Mouse (Mus musculus): Measurements from ENCODE around the gene Cdh1. TPM values are rescaled to one million over a fixed set of nuclear protein-coding genes. Genes with fewer than 3 reads are reported as not detected.

Cdh1 gene
- polyA plus RNA-seq, 1 experiment from 2014 or later: 74.0 TPM

DNA sequence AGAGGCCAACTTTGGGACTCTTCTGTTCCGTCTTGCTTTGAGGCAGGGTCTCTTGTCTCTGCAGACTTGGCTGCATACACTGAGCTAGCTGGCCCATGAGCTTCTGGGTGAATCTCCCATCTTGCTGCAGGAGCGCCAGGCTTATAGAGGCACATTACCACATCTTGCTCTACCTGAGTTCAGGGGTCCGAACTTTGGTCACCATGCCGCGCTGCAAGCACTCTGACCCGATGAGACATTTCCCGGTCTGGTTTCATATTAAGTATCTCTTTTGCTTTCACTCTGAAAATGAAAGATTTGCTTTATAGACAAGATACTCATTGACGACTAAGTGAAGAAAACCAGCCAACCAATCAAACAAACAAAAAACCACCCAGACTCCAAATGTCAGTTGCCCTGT lies 45.3 kb downstream of the Cdh1 start:
- H3K4me2 ChIP-seq (ENCODE audit: low read length): no peak overlapping the region
- no peak overlapping the region for H3K4me3 ChIP-seq (replicated peaks; ENCODE audit: low read depth, low read length)
- no peaks in the 10 kb centered on the region for H3K4me1 ChIP-seq (replicated peaks; ENCODE audit: insufficient read depth, low read length)
- H3K36me3 ChIP-seq (ENCODE audit: insufficient read depth, low read length): no peaks in the 10 kb centered on the region
- H3K9ac ChIP-seq (ENCODE audit: low read depth, low read length): no peak overlapping the region
- 88% methylated on average over 8 of the region's 8 CpGs for WGBS
- ATAC-seq (replicated peaks; ENCODE audit: low FRiP score, low read depth): no peak
- H3K9me3 ChIP-seq (replicated peaks; ENCODE audit: low read length): no peaks in the 10 kb centered on the region
- DNase-seq (ENCODE audit: low spot score): no peak
- H3K27ac ChIP-seq: no peak overlapping the region
- H3K27me3 ChIP-seq (ENCODE audit: insufficient read depth, low read length): no peaks in the 10 kb centered on the region
- TF ChIP-seq CTCF (IDR thresholded peaks at IDR 0.05; ENCODE audit: low read depth): no peak

DNA sequence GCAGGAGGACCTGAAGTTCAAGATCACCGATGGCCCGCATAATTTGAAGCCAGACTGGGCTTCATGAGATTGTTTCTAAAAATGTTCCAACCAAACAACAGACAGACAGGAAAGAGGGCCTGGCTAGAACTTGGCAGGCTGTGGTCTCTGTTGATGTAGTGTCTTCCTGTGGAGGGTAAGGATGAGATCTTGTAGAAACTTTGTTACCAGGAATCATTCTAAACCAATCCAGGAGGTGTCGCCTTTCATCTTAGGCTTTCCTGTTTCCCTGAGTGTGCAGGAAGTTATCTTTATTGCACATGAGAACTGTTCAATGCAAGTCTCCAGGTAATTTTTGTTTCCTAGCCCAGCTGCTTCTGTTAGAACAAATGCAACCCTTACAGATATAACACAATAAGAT lies 48.8 kb downstream of the Cdh1 start:
- Histone ChIP-seq H3K4me3 (replicated peaks; ENCODE audit: low read depth, low read length) (no peak overlapping the region), H3K27ac (no peak overlapping the region), H3K36me3 (ENCODE audit: insufficient read depth, low read length) (peaks cover 3% of the 10 kb centered on the region; the same call in 1 of the 2 replicates), H3K4me1 (replicated peaks; ENCODE audit: insufficient read depth, low read length) (no peaks in the 10 kb centered on the region), H3K9me3 (replicated peaks; ENCODE audit: low read length) (no peaks in the 10 kb centered on the region), H3K9ac (ENCODE audit: low read depth, low read length) (no peak overlapping the region), H3K4me2 (ENCODE audit: low read length) (no peak overlapping the region), H3K27me3 (ENCODE audit: insufficient read depth, low read length) (no peaks in the 10 kb centered on the region)
- TF ChIP-seq CTCF (IDR thresholded peaks at IDR 0.05; ENCODE audit: low read depth): no peak; the same call in 1 of the 2 replicates
- no peak for DNase-seq (ENCODE audit: low spot score)
- no peak for ATAC-seq (replicated peaks; ENCODE audit: low FRiP score, low read depth)
- WGBS: 77% methylated on average over 3 of the region's 3 CpGs

DNA sequence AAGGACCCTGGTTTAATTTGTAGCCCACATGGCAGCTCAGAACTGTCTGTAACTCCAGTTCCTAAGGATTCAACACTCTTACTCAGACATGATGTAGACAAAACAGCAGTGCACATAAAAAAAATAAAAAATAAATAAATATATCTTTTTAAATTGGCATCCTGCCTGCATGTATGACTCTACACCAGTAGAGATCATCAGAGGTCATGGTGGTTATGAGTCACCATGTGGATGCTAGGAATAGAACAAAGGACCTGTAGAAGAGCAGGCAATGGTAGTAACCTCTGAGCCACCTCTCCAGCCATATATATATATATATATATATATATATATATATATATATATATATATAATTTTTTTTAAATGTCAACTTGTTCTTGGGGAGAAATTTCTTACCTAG lies 52.9 kb downstream of the Cdh1 start:
- no peaks in the 10 kb centered on the region for H3K9me3 ChIP-seq (replicated peaks; ENCODE audit: low read length)
- H3K27me3 ChIP-seq (ENCODE audit: insufficient read depth, low read length): no peaks in the 10 kb centered on the region
- no peak overlapping the region for H3K4me3 ChIP-seq (replicated peaks; ENCODE audit: low read depth, low read length)
- DNase-seq (ENCODE audit: low spot score) (no peak), ATAC-seq (replicated peaks; ENCODE audit: low FRiP score, low read depth) (no peak)
- no peak overlapping the region for H3K9ac ChIP-seq (ENCODE audit: low read depth, low read length)
- peaks cover 8% of the 10 kb centered on the region; the same call in 1 of the 2 replicates for H3K36me3 ChIP-seq (ENCODE audit: insufficient read depth, low read length)
- no peak for TF ChIP-seq CTCF (IDR thresholded peaks at IDR 0.05; ENCODE audit: low read depth)
- H3K4me2 ChIP-seq (ENCODE audit: low read length): no peak overlapping the region
- H3K27ac ChIP-seq: no peak overlapping the region
- no peaks in the 10 kb centered on the region for H3K4me1 ChIP-seq (replicated peaks; ENCODE audit: insufficient read depth, low read length)

DNA sequence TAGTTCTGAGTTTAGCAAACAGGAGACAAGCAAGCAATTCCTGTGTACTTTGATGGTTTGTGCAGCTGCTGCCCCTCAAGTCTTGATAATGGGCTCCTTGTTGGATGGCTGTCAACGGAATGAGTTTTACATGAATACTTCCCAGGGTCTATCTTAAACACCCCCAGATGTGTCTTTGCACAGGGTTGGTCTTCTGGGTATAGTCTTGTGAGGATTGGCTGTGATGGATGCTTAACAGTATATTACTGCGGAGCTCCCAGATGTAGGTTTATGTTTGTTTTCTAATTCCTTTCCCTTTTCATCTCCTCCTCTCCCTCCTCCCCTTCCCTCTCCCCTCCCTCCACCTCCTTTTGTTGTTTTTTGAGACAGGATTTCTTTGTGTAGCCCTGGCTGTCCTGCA lies 69.6 kb downstream of the Cdh1 start:
- 56% methylated on average over 2 of the region's 2 CpGs for WGBS
- no peaks in the 10 kb centered on the region for H3K27me3 ChIP-seq (ENCODE audit: insufficient read depth, low read length)
- no peaks in the 10 kb centered on the region for H3K9me3 ChIP-seq (replicated peaks; ENCODE audit: low read length)
- ATAC-seq (replicated peaks; ENCODE audit: low FRiP score, low read depth) (no peak), DNase-seq (ENCODE audit: low spot score) (no peak)
- no peak overlapping the region for H3K4me2 ChIP-seq (ENCODE audit: low read length)
- 0 out of 2 replicates have a peak, but pooled peaks cover under 1% of the 10 kb centered on the region for H3K36me3 ChIP-seq (ENCODE audit: insufficient read depth, low read length)
- no peaks in the 10 kb centered on the region for H3K4me1 ChIP-seq (replicated peaks; ENCODE audit: insufficient read depth, low read length)
- no peak for TF ChIP-seq CTCF (IDR thresholded peaks at IDR 0.05; ENCODE audit: low read depth)
- no peak overlapping the region for H3K9ac ChIP-seq (ENCODE audit: low read depth, low read length)
- no peak overlapping the region for H3K4me3 ChIP-seq (replicated peaks; ENCODE audit: low read depth, low read length)
- H3K27ac ChIP-seq: no peak overlapping the region

DNA sequence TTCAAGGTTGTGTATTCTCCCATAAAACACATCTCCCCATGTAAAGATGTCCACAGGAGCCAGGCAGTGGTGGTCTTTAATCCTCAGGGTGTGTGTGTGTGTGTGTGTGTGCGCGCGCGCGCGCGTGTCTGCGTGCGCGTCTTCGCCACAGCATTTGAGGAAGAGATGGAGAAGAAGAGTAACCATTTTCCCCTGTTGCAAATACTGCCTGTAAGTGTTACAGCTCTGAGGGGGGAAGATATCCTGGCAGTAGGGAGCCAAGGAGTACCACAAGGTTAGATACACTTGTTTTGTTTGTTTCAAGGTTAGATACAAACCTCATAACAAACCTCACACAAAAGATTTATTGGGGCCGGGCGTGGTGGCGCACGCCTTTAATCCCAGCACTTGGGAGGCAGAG lies 71.2 kb downstream of the Cdh1 start:
- 98% methylated on average over 15 of the region's 15 CpGs for WGBS
- H3K4me1 ChIP-seq (replicated peaks; ENCODE audit: insufficient read depth, low read length): no peaks in the 10 kb centered on the region
- no peak overlapping the region for H3K4me3 ChIP-seq (replicated peaks; ENCODE audit: low read depth, low read length)

DNA sequence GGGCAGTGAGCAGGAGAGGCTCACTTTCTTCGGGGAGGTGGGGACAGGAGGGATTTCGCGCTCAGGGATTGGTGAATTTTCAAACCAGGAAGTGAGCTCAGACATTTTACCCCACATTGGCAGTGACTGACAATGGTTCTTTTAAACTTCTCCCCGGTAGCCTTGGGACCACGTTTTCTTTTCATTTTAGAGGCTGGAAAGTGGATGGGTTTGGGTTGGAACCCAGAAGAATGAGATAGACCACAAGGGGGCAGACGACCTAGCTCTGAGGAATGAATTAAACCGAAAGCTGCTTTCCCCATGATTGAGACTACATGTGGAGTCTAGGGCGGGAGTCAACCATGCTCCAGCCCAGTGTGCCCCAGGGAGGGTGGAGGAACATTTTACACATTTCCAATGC lies 71.7 kb downstream of the Cdh1 start:
- no peaks in the 10 kb centered on the region for H3K27me3 ChIP-seq (ENCODE audit: insufficient read depth, low read length)
- DNase-seq (ENCODE audit: low spot score): no peak
- ATAC-seq (replicated peaks; ENCODE audit: low FRiP score, low read depth): no peak
- no peak overlapping the region for H3K4me3 ChIP-seq (replicated peaks; ENCODE audit: low read depth, low read length)
- H3K4me2 ChIP-seq (ENCODE audit: low read length): no peak overlapping the region
- H3K4me1 ChIP-seq (replicated peaks; ENCODE audit: insufficient read depth, low read length): no peaks in the 10 kb centered on the region
- no peak overlapping the region for H3K27ac ChIP-seq
- no peaks in the 10 kb centered on the region for H3K9me3 ChIP-seq (replicated peaks; ENCODE audit: low read length)
- no peaks in the 10 kb centered on the region for H3K36me3 ChIP-seq (ENCODE audit: insufficient read depth, low read length)
- WGBS: 83% methylated on average over 8 of the region's 8 CpGs
- peak; percentile 38; the same call in 1 of the 2 replicates for TF ChIP-seq CTCF (IDR thresholded peaks at IDR 0.05; ENCODE audit: low read depth)
- no peak overlapping the region for H3K9ac ChIP-seq (ENCODE audit: low read depth, low read length)

More for the DNA sequence above, 71.2 kb downstream of the Cdh1 start:
- no peak for ATAC-seq (replicated peaks; ENCODE audit: low FRiP score, low read depth)
- H3K4me2 ChIP-seq (ENCODE audit: low read length): no peak overlapping the region
- no peaks in the 10 kb centered on the region for H3K27me3 ChIP-seq (ENCODE audit: insufficient read depth, low read length)
- no peak for DNase-seq (ENCODE audit: low spot score)
- H3K9ac ChIP-seq (ENCODE audit: low read depth, low read length): no peak overlapping the region
- no peaks in the 10 kb centered on the region for H3K36me3 ChIP-seq (ENCODE audit: insufficient read depth, low read length)
- no peak overlapping the region for H3K27ac ChIP-seq
- no peak for TF ChIP-seq CTCF (IDR thresholded peaks at IDR 0.05; ENCODE audit: low read depth)
- no peaks in the 10 kb centered on the region for H3K9me3 ChIP-seq (replicated peaks; ENCODE audit: low read length)

Data from kidney, postnatal 0 days (tissue).